Mouse (Mus musculus) spleen, adult 2 months (tissue): ENCODE data around the gene Spaca6.

Experiments
- CTCF ChIP-seq: fragments of 200-500 bp; IDR thresholded peaks from 2 replicates; pipeline ENCODE4 v1.5.1; 2011; ENCODE audit warnings: mild to moderate bottlenecking, inconsistent platforms; ENCODE audit not compliant: insufficient read depth, insufficient read length, insufficient replicate concordance; ENCODE audit errors: extremely low read depth
- POLR2A ChIP-seq: fragments of 200-500 bp; IDR thresholded peaks from 2 replicates; pipeline ENCODE4 v1.6.1; 2011; ENCODE audit warnings: low read depth, low read length, inconsistent platforms

DNA sequence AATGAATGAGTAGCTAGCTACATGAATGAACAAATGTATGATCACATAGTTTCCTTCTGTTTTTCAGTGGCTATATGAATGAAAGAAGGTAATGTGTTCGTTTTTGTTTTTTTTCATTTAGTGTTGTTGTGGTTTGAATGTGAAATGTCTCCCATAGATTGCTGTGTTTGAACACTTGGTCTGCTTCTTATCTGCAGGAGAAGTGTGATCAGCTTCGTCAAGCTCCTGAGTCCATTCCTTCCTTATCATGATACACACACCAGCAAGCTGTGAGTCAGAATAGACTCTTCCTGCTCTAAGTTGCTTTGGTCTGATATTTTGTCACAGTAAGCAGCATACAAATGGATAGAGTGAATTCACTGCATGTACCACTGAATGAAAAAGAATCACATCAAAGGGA lies 22.0 kb downstream of the Spaca6 start:
- TF ChIP-seq CTCF (no peak), POLR2A (no peak)
